Mouse (Mus musculus) thymus, postnatal 14 days (tissue): ENCODE measurements around the gene Bco2.

Experiments
- DNase-seq: peaks from one replicate; pipeline ENCODE4 v3.0.0; 2021

Gene Bco2

GRCm38 (mm10) chr9:50555094-50555446, at the start of gene Bco2:
TSS of gene Bco2 (minus strand) at chr9:50555181.
- DNase-seq: no peak

GRCm38 (mm10) chr9:50604338-50604737, 49.4 kb upstream of the Bco2 start:
- no peak for DNase-seq

GRCm38 (mm10) chr9:50603998-50604324, 49.0 kb upstream of the Bco2 start:
- DNase-seq: no peak

- DNase-seq: peak; percentile 94
Observed at GRCm38 (mm10) chr9:50603189-50603997, 48.4 kb upstream of the Bco2 start, which contains the start of the genes Sdhd and Timm8b. TSS of gene Sdhd (minus strand) at chr9:50603812. TSS of gene Timm8b (plus strand) at chr9:50603910.

GRCm38 (mm10) chr9:50602055-50602845, 47.3 kb upstream of the Bco2 start:
- no peak for DNase-seq

- no peak for DNase-seq
Observed at GRCm38 (mm10) chr9:50601536-50601935, 46.6 kb upstream of the Bco2 start.

- DNase-seq: no peak
Observed at GRCm38 (mm10) chr9:50596973-50597372, 42.0 kb upstream of the Bco2 start.

- no peak for DNase-seq
Observed at GRCm38 (mm10) chr9:50594794-50595417, 39.9 kb upstream of the Bco2 start.

- DNase-seq: peak; percentile 55
Observed at GRCm38 (mm10) chr9:50593544-50593943, 38.6 kb upstream of the Bco2 start.

GRCm38 (mm10) chr9:50592955-50593354, 38.0 kb upstream of the Bco2 start:
- DNase-seq: no peak

GRCm38 (mm10) chr9:50590856-50591518, 36.0 kb upstream of the Bco2 start:
- DNase-seq: no peak

- no peak for DNase-seq
Observed at GRCm38 (mm10) chr9:50586955-50587354, 32.0 kb upstream of the Bco2 start.

- DNase-seq: no peak
Observed at GRCm38 (mm10) chr9:50585145-50585818, 30.3 kb upstream of the Bco2 start.

- no peak for DNase-seq
Observed at GRCm38 (mm10) chr9:50580370-50580769, 25.4 kb upstream of the Bco2 start.

- DNase-seq: no peak
Observed at GRCm38 (mm10) chr9:50569599-50570525, 14.9 kb upstream of the Bco2 start.

- DNase-seq: no peak
Observed at GRCm38 (mm10) chr9:50567881-50568280, 12.9 kb upstream of the Bco2 start.

- no peak for DNase-seq
Observed at GRCm38 (mm10) chr9:50567372-50567771, 12.4 kb upstream of the Bco2 start.

GRCm38 (mm10) chr9:50565940-50566339, 11.0 kb upstream of the Bco2 start:
- no peak for DNase-seq

- no peak for DNase-seq
Observed at GRCm38 (mm10) chr9:50565173-50565572, 10.2 kb upstream of the Bco2 start.

- DNase-seq: no peak
Observed at GRCm38 (mm10) chr9:50561918-50562360, 7.0 kb upstream of the Bco2 start.
